Mouse (Mus musculus): ENCODE measurements at regions not wholly inside any gene's neighbourhood (a gene's known extent, or its start where the extent isn't known, plus 50 kb on each side); places are given as distances from the start of the nearest gene placed in this dataset.
"Not testable (repeated sequence)": the region's sequence is repeated elsewhere in the genome, so short reads cannot be mapped to it uniquely, and the experiment has no call there.

GRCm38 (mm10) chr16:76958597-76959392, 54.7 kb upstream of the Usp25 start:
- DNase-seq (ENCODE audit: low spot score in 2 of 2), result peak; percentile 63 to 69

GRCm38 (mm10) chr16:76957491-76957890, 56.0 kb upstream of the Usp25 start:
- no peak for DNase-seq (ENCODE audit: low spot score in 2 of 2)

- DNase-seq (ENCODE audit: low spot score in 2 of 2), result no peak
These were observed 56.4 kb upstream of the Usp25 start for GRCm38 (mm10) chr16:76957090-76957489.

- DNase-seq (ENCODE audit: low spot score in 2 of 2), result no peak
These were observed 62.5 kb upstream of the Usp25 start for GRCm38 (mm10) chr16:76950836-76951486.

- no peak for DNase-seq (ENCODE audit: low spot score in 2 of 2)
These were observed 66.5 kb upstream of the Usp25 start for GRCm38 (mm10) chr16:76947011-76947410.

GRCm38 (mm10) chr16:76938128-76938527, 75.4 kb upstream of the Usp25 start:
- no peak for DNase-seq (ENCODE audit: low spot score in 2 of 2)

GRCm38 (mm10) chr16:76927901-76928300, 85.6 kb upstream of the Usp25 start:
- no peak for DNase-seq (ENCODE audit: low spot score in 2 of 2)

GRCm38 (mm10) chr16:76920137-76920536, 93.4 kb upstream of the Usp25 start:
- not testable (repeated sequence) for DNase-seq (ENCODE audit: low spot score in 2 of 2)

- DNase-seq (ENCODE audit: low spot score in 2 of 2), result no peak
These were observed 94.9 kb upstream of the Usp25 start for GRCm38 (mm10) chr16:76918598-76918997.

- no peak for DNase-seq (ENCODE audit: low spot score in 2 of 2)
These were observed 99.2 kb upstream of the Usp25 start for GRCm38 (mm10) chr16:76914311-76914710.

GRCm38 (mm10) chr16:76905205-76905996, 108.1 kb upstream of the Usp25 start:
- DNase-seq (ENCODE audit: low spot score in 2 of 2), result no peak

GRCm38 (mm10) chr16:76899083-76899482, 114.4 kb upstream of the Usp25 start:
- DNase-seq (ENCODE audit: low spot score in 2 of 2), result no peak

- peak in 1 of 2 experiments; percentile 11 for DNase-seq (ENCODE audit: low spot score in 2 of 2)
These were observed 117.2 kb upstream of the Usp25 start for GRCm38 (mm10) chr16:76896305-76896704.

GRCm38 (mm10) chr16:76895781-76896180, 117.7 kb upstream of the Usp25 start:
- no peak for DNase-seq (ENCODE audit: low spot score in 2 of 2)

GRCm38 (mm10) chr16:76878576-76878975, 134.9 kb upstream of the Usp25 start:
- no peak for DNase-seq (ENCODE audit: low spot score in 2 of 2)

- no peak for DNase-seq (ENCODE audit: low spot score in 2 of 2)
These were observed 138.0 kb upstream of the Usp25 start for GRCm38 (mm10) chr16:76875397-76876018.

- DNase-seq (ENCODE audit: low spot score in 2 of 2), result no peak
These were observed 147.1 kb upstream of the Usp25 start for GRCm38 (mm10) chr16:76866465-76866802.

- DNase-seq (ENCODE audit: low spot score in 2 of 2), result peak; percentile 17 to 39
These were observed 147.6 kb upstream of the Usp25 start for GRCm38 (mm10) chr16:76865731-76866464.

- DNase-seq (ENCODE audit: low spot score in 2 of 2), result no peak
These were observed 149.1 kb upstream of the Usp25 start for GRCm38 (mm10) chr16:76864392-76864791.

GRCm38 (mm10) chr16:76855797-76856196, 157.7 kb upstream of the Usp25 start:
- no peak for DNase-seq (ENCODE audit: low spot score in 2 of 2)

GRCm38 (mm10) chr16:76851396-76851795, 162.1 kb upstream of the Usp25 start:
- DNase-seq (ENCODE audit: low spot score in 2 of 2), result no peak

Measured in urinary bladder, postnatal 36 days (tissue).